Mouse (Mus musculus) embryo, embryonic 9.5 days (tissue): ENCODE results near the gene Srl.

Experiments
- DNase-seq: peaks from one replicate; pipeline ENCODE4 v3.0.0-alpha.2; 2017; ENCODE audit errors: extremely low spot score

The Srl gene

GRCm38 (mm10) chr16:4519157-4519556 lies 22.5 kb downstream of the Srl start:
- no peak for DNase-seq

- DNase-seq = no peak
Measured at GRCm38 (mm10) chr16:4517906-4518305, 23.7 kb downstream of the Srl start.

GRCm38 (mm10) chr16:4514383-4514782 lies 27.2 kb downstream of the Srl start:
- no peak for DNase-seq

GRCm38 (mm10) chr16:4512661-4513438 lies 28.8 kb downstream of the Srl start:
- DNase-seq = no peak

- no peak for DNase-seq
Measured at GRCm38 (mm10) chr16:4511371-4511770, 30.2 kb downstream of the Srl start.

- DNase-seq = no peak
Measured at GRCm38 (mm10) chr16:4506181-4506580, 35.4 kb downstream of the Srl start.

- no peak for DNase-seq
Measured at GRCm38 (mm10) chr16:4503495-4503894, 38.1 kb downstream of the Srl start.

- DNase-seq = no peak
Measured at GRCm38 (mm10) chr16:4502568-4502967, 39.0 kb downstream of the Srl start.

- no peak for DNase-seq
Measured at GRCm38 (mm10) chr16:4501703-4502102, 39.9 kb downstream of the Srl start.

GRCm38 (mm10) chr16:4500598-4501385 lies 40.8 kb downstream of the Srl start:
- no peak for DNase-seq

GRCm38 (mm10) chr16:4497762-4498607 lies 43.6 kb downstream of the Srl start:
- DNase-seq = peak; percentile 3

GRCm38 (mm10) chr16:4496470-4496869 lies 45.1 kb downstream of the Srl start:
- no peak for DNase-seq

GRCm38 (mm10) chr16:4495861-4496260 lies 45.8 kb downstream of the Srl start:
- DNase-seq = no peak

- no peak for DNase-seq
Measured at GRCm38 (mm10) chr16:4492777-4493563, 48.6 kb downstream of the Srl start.

- peak; percentile 77 for DNase-seq
Measured at GRCm38 (mm10) chr16:4489114-4489624, 52.4 kb downstream of the Srl start.

- no peak for DNase-seq
Measured at GRCm38 (mm10) chr16:4480616-4481265, 60.9 kb downstream of the Srl start.

- DNase-seq = no peak
Measured at GRCm38 (mm10) chr16:4477591-4478215, 63.9 kb downstream of the Srl start.

GRCm38 (mm10) chr16:4474882-4475803 lies 66.5 kb downstream of the Srl start:
- DNase-seq = peak; percentile 96
